Mouse (Mus musculus): Measurements from ENCODE around the gene Tmprss11b.

The Tmprss11b gene

DNA sequence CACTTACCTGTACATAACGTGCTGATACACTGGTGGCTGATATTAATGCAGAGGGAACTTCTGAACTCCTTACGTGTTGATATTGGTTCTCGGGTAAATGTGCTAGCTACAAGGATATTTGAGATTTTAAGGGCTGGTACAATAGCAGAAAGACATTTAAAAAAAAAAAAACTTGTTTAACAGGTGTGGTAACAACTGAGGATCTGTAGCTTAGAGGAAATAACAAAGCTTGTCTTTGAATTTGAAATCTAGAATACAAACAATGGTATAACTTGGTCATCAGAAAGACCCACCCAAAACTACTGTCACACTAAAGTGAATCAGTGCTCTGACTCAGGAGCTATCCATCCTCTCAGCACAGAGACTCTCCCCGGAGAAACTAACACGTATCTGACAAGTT lies at the start of gene Tmprss11b:
Gene Tmprss11b (minus strand): TSS at position 101 of the 400 bp plus-strand sequence.
- DNase-seq (ENCODE audit: low read depth): no peak

DNA sequence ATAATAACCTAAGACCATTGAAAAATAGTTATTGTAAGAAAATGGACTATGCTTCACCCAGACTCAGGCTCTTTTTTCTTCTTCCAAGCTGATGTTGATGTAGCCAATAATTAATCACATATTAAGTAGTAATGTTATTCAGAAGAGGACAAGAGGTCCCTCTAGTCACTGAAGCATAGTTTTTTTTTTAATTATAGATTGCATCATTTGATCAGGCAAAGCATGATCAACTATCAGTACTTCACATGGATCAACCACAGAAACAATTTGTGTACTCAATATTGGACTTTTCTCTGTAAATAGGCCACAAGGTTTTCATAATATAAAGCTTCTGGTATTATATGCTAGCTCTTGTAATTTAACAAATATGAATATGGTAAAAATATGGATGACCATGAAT lies 48.9 kb upstream of the Tmprss11b start:
- DNase-seq (ENCODE audit: low read depth): no peak

- DNase-seq (ENCODE audit: low read depth): peak; percentile 47
Observed at GRCm38 (mm10) chr5:86722820-86723460, 46.8 kb upstream of the Tmprss11b start.

- no peak for DNase-seq (ENCODE audit: low read depth)
Observed at GRCm38 (mm10) chr5:86714967-86715366, 38.8 kb upstream of the Tmprss11b start.

- no peak for DNase-seq (ENCODE audit: low read depth)
Observed at GRCm38 (mm10) chr5:86704923-86705322, 28.8 kb upstream of the Tmprss11b start.

DNA sequence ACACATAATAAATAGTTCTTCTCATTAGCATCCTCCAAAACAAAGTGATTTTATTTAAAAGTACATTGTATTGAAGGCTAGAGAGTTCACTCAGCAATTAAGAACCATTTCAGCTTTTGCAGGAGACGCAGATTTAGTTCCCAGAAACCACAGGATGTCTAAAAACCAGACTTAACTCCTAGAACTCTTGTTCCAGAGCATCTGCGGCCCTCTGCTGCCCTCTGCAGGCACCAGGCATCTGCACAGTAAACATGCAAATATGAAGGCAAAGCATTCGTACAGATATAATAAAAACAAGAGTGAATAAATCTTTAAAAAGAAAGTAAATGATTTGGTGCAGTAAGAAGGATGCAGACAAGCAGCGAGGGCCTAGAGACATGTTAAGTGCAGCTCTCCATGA lies 8.5 kb upstream of the Tmprss11b start:
- peak; percentile 83 for DNase-seq (ENCODE audit: low read depth)

DNA sequence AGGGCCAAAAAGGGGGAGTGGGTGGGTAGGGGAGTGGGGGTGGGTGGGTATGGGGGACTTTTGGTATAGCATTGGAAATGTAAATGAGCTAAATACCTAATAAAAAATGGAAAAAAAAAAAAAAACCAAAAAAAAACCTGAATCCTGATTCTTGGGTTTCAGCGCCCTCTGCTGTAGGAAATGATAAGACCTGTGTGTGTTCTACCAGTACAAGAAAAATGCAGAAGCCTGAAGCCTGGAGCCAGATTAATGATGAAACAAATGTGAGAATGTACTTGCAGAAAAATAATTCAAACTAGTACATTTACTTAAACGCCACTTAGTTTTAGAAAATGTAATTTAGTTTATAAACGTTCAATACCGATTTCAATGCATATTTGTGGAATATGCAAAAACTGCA lies 27.0 kb downstream of the Tmprss11b start:
- DNase-seq (ENCODE audit: low read depth): peak; percentile 82

- DNase-seq (ENCODE audit: low read depth): no peak
Observed at GRCm38 (mm10) chr5:86640795-86641194, 35.4 kb downstream of the Tmprss11b start.

DNA sequence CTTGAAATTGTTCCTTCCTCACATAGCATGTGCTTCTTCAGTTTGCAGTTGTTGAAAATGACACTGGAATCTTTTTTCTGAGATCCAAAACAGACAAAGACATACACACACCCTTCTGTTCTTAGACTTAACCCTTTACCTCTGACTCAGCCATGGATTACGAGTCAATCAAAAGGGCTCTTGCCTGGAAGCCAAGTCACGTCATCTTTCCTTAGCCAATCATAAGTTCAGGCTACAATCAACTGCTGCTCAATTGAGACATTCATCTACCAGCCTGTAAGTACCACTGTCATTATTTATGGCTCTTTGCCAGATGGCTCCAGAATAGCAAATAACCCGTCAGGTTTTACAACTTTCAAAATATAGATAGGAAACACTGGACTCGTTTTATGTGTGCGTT lies 43.8 kb downstream of the Tmprss11b start, which contains the start of gene Tmprss11f:
Gene Tmprss11f (minus strand): TSS at position 101 of the 400 bp plus-strand sequence.
- DNase-seq (ENCODE audit: low read depth): peak; percentile 44

DNA sequence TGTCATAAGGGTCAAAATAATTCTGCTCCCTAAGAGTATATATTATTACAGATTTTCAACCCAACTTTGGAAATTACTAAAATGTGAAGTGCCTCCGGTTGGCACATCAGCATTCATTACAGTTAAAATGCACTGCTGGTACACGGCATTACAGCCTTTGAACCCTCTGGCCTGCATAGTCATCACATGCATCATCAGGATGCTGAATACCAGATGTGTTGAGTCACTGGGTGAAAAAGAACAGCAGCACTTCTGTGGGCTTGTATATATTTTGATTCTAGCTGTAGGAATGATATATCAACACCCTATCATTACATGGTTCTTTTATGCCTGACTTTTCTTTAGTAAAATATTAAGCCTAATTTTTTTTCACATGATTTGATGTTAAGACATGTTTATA lies 45.5 kb downstream of the Tmprss11b start:
- peak; percentile 65 for DNase-seq (ENCODE audit: low read depth)

DNA sequence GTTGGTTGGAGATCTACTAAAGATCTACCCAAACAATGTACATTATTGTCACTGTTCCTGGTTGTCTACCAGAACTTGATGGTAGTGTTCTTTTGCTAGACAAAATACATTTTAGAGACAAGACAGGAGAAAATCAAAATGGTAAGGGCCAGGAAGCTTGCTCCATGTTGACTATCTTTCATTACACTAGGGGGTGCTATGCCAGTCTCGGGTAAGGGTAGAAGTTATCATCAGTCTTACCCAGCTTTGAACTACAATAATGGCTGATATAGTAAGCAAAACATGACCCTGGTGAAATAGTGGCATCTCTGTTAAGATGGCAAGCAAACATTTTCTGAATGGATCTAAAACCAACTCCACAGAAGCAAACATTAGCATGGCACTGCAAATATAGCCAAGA lies 54.4 kb downstream of the Tmprss11b start:
- no peak for DNase-seq (ENCODE audit: low read depth)
